Mouse (Mus musculus) myocyte (in vitro differentiated cells): Measurements from ENCODE around the gene Tsr3.

Experiments
- E2F4 ChIP-seq: IDR thresholded peaks from one replicate; pipeline ENCODE4 v1.6.1; 2011; ENCODE audit warnings: mild to moderate bottlenecking, control low read depth, moderate library complexity; ENCODE audit not compliant: insufficient read depth
- MAX ChIP-seq: IDR thresholded peaks from one replicate; pipeline ENCODE4 v1.6.1; 2011; ENCODE audit warnings: low read depth, mild to moderate bottlenecking, control low read depth
- POLR2A ChIP-seq: IDR thresholded peaks from one replicate; pipeline ENCODE4 v1.6.1; 2011; ENCODE audit warnings: low read depth, mild to moderate bottlenecking, control low read depth, moderate library complexity; ENCODE audit not compliant: insufficient read length
- TCF12 ChIP-seq: IDR thresholded peaks from one replicate; pipeline ENCODE4 v1.6.1; 2011; ENCODE audit warnings: mild to moderate bottlenecking, control low read depth; ENCODE audit not compliant: poor library complexity, insufficient read depth, severe bottlenecking

DNA sequence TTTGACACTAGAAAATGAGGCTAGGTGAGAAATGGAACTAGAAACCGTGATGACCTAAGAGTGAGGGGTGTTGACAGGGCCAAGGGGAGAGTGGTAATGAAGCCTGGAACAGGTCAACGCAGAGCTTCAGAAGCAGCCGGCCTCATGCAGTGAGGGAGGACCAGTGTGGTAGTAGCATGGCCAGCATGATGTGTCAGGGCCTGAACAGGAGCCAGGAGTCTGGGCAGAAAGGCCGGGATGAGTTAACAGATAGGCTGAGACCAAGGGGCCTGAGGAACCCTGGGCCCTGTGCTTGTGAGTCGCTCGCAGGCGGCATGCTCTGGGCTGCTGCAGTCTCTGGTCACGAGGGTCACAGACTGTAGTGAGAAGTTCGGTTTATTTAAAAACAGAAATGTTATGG, 21.0 kb upstream of the Tsr3 start:
- TF ChIP-seq POLR2A, result no peak
- no peak for TF ChIP-seq TCF12
- TF ChIP-seq MAX, result no peak
- no peak for TF ChIP-seq E2F4
